Mouse (Mus musculus) E14TG2a.4 (cell line): ENCODE results near the gene Tssc4.

ENCODE experiments used
- CTCF ChIP-seq: conservative IDR thresholded peaks from 2 replicates; pipeline ENCODE4 v1.5.1; 2014; ENCODE audit warnings: low read length
- NANOG ChIP-seq: IDR thresholded peaks from 2 replicates; pipeline ENCODE4 v1.6.1; 2014; ENCODE audit warnings: borderline replicate concordance, low read length, mixed read lengths

DNA sequence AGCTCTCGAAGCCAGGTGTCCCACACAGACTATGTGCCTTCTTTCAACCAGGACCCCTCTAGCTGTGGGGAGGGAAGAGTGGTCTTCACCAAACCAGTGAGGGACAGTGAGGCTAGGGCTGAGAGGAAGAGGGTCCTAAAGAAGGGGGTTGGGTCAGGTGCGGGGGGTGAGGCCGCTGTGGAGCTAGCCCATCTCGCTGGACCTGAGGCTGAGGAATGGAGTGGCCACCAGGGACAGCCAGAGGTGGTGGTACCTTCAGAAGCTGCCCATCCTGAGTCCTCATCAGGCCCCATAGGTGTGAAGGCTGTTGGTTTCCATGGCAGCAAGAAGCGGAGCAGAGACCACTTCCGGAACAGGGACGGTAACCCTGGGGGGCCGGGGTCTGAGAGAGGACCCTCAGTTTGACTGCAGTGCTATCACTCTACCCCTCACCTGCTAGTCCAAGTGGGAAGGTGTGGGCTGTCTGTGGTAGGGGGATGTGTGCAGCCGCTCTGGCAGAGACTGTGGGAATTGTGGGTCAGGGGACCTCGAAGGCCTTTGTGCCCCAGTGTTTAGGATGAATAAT lies 1.5 kb downstream of the Tssc4 start:
- TF ChIP-seq CTCF (no peak), NANOG (no peak)
